Mouse (Mus musculus) heart, adult 2 months (tissue): ENCODE measurements at regions not wholly inside any gene's neighbourhood (a gene's known extent, or its start where the extent isn't known, plus 50 kb on each side); places are given as distances from the start of the nearest gene placed in this dataset.

ENCODE experiments used
- DNase-seq, 2 experiments: peaks; one replicate each; pipeline ENCODE4 v3.0.0; 2021
- H3K27ac ChIP-seq: fragments of 200-600 bp; 2 replicates; pipeline ENCODE4 v1.8.1; 2022
- H3K27me3 ChIP-seq: fragments of 200-500 bp; 2 replicates; pipeline ENCODE4 v1.6.1; 2012; ENCODE audit warnings: mild to moderate bottlenecking, low read length, inconsistent platforms, mixed read lengths; ENCODE audit not compliant: control insufficient read depth, insufficient read depth
- H3K36me3 ChIP-seq: fragments of 200-500 bp; 2 replicates; pipeline ENCODE4 v1.6.1; 2012; ENCODE audit warnings: low read length, inconsistent platforms; ENCODE audit not compliant: control insufficient read depth, insufficient read depth
- H3K4me1 ChIP-seq: fragments of 200-500 bp; 2 replicates; pipeline ENCODE4 v1.6.1; 2011; ENCODE audit warnings: low read length; ENCODE audit not compliant: control insufficient read depth, insufficient read depth
- H3K4me3 ChIP-seq: fragments of 200-600 bp; 2 replicates; pipeline ENCODE4 v1.8.1; 2022
- H3K79me2 ChIP-seq: fragments of 200-500 bp; replicated peaks from 2 replicates; pipeline ENCODE4 v1.6.1; 2012; ENCODE audit warnings: mild to moderate bottlenecking, inconsistent platforms, low read length, moderate library complexity, mixed read lengths; ENCODE audit not compliant: control insufficient read depth, insufficient read depth
- H3K9ac ChIP-seq: fragments of 200-500 bp; 2 replicates; pipeline ENCODE4 v1.6.1; 2012; ENCODE audit warnings: low read depth, mild to moderate bottlenecking, control low read depth, inconsistent platforms, low read length, mixed read lengths
- CTCF ChIP-seq: fragments of 200-600 bp; IDR thresholded peaks from 2 replicates; pipeline ENCODE4 v1.8.1; 2022; ENCODE audit warnings: antibody characterized with exemption, mild to moderate bottlenecking, moderate library complexity
- EP300 ChIP-seq: fragments of 200-500 bp; IDR thresholded peaks from 2 replicates; pipeline ENCODE4 v1.6.1; 2011; ENCODE audit warnings: low read depth, low read length, control low read depth; ENCODE audit not compliant: insufficient read depth
- POLR2A ChIP-seq: fragments of 200-500 bp; IDR thresholded peaks from 2 replicates; pipeline ENCODE4 v1.6.1; 2011; ENCODE audit warnings: mild to moderate bottlenecking, low read depth, low read length, control low read depth; ENCODE audit not compliant: insufficient read depth
- WGBS: fragments of 180-500 bp; shearing (Covaris S2); methylation state at CpG from one replicate; pipeline ENCODE4 v1.1.7; 2018; 5-methylcytosine and 5-hydroxymethylcytosine counted together
- intact Hi-C: fragments of 180-260 bp; cut with DNase I; formaldehyde crosslinking; loops from one replicate; pipeline ENCODE4 v1.15.1; 2025

- Histone ChIP-seq H3K4me3 (no peak overlapping the region), H3K79me2 (no peaks in the 10 kb centered on the region), H3K4me1 (no peaks in the 10 kb centered on the region), H3K27ac (no peak overlapping the region), H3K36me3 (no peaks in the 10 kb centered on the region), H3K27me3 (no peaks in the 10 kb centered on the region; the same call in 1 of the 2 replicates), H3K9ac (no peak overlapping the region)
- 89% methylated on average over 18 of the region's 18 CpGs for WGBS
- TF ChIP-seq EP300 (no peak), POLR2A (no peak), CTCF (no peak)
- DNase-seq = no peak
- intact Hi-C loops = no loop called here
Measured at GRCm38 (mm10) chr4:124465229-124465820, 145.3 kb downstream of the 3100002H09Rik start.

GRCm38 (mm10) chr4:124455511-124456338 lies 154.9 kb downstream of the 3100002H09Rik start:
- no peak for DNase-seq
- Histone ChIP-seq H3K4me1 (no peaks in the 10 kb centered on the region), H3K9ac (no peak overlapping the region), H3K79me2 (no peaks in the 10 kb centered on the region), H3K36me3 (no peaks in the 10 kb centered on the region), H3K27ac (no peak overlapping the region), H3K4me3 (no peak overlapping the region), H3K27me3 (no peaks in the 10 kb centered on the region)
- WGBS = 49% methylated on average over 14 of the region's 14 CpGs
- intact Hi-C loops = no loop called here
- TF ChIP-seq CTCF = no peak
- TF ChIP-seq POLR2A = no peak
- no peak for TF ChIP-seq EP300

- TF ChIP-seq POLR2A (no peak), CTCF (no peak), EP300 (no peak)
- Histone ChIP-seq H3K36me3 (no peaks in the 10 kb centered on the region), H3K9ac (no peak overlapping the region), H3K27me3 (no peaks in the 10 kb centered on the region), H3K79me2 (no peaks in the 10 kb centered on the region), H3K4me1 (no peaks in the 10 kb centered on the region), H3K27ac (no peak overlapping the region), H3K4me3 (no peak overlapping the region)
- intact Hi-C loops = no loop called here
- DNase-seq = no peak
- 32% methylated on average over 3 of the region's 3 CpGs for WGBS
Measured at GRCm38 (mm10) chr4:124451131-124451530, 159.5 kb downstream of the 3100002H09Rik start.

GRCm38 (mm10) chr4:124446615-124447014 lies 164.0 kb downstream of the 3100002H09Rik start:
- no peaks in the 10 kb centered on the region for H3K79me2 ChIP-seq
- peaks cover 4% of the 10 kb centered on the region for H3K27me3 ChIP-seq
- peak in 1 of 2 experiments; percentile 8 for DNase-seq
- H3K9ac ChIP-seq = no peak overlapping the region
- no peaks in the 10 kb centered on the region for H3K36me3 ChIP-seq
- no peaks in the 10 kb centered on the region for H3K4me1 ChIP-seq
- TF ChIP-seq CTCF (no peak), EP300 (no peak), POLR2A (no peak)
- no peak overlapping the region for H3K27ac ChIP-seq
- H3K4me3 ChIP-seq = no peak overlapping the region
- 52% methylated on average over 8 of the region's 8 CpGs for WGBS
- intact Hi-C loops = no loop called here

GRCm38 (mm10) chr4:124443613-124444108 lies 166.9 kb downstream of the 3100002H09Rik start:
- H3K27me3 ChIP-seq = peaks cover 4% of the 10 kb centered on the region
- TF ChIP-seq CTCF (no peak), EP300 (no peak)
- no peaks in the 10 kb centered on the region for H3K79me2 ChIP-seq
- intact Hi-C loops = no loop called here
- H3K27ac ChIP-seq = no peak overlapping the region
- H3K9ac ChIP-seq = no peak overlapping the region
- H3K36me3 ChIP-seq = no peaks in the 10 kb centered on the region
- DNase-seq = no peak
- no peaks in the 10 kb centered on the region for H3K4me1 ChIP-seq
- no peak overlapping the region for H3K4me3 ChIP-seq
- 9% methylated on average over 10 of the region's 10 CpGs for WGBS

- no peak overlapping the region for H3K9ac ChIP-seq
- peaks cover 4% of the 10 kb centered on the region for H3K27me3 ChIP-seq
- H3K79me2 ChIP-seq = no peaks in the 10 kb centered on the region
- intact Hi-C loops = no loop called here
- TF ChIP-seq EP300 = no peak
- TF ChIP-seq CTCF = no peak
- 35% methylated on average over 10 of the region's 10 CpGs for WGBS
- no peaks in the 10 kb centered on the region for H3K36me3 ChIP-seq
- no peak overlapping the region for H3K27ac ChIP-seq
- H3K4me3 ChIP-seq = no peak overlapping the region
- DNase-seq = no peak
- H3K4me1 ChIP-seq = no peaks in the 10 kb centered on the region
Measured at GRCm38 (mm10) chr4:124443130-124443503, 167.5 kb downstream of the 3100002H09Rik start.
